Mouse (Mus musculus) ZHBTc4 (cell line): ENCODE data around the gene Cdca8.
A peak's percentile ranks its signal among the peaks of the same experiment; 100 is the strongest.
"Not testable (repeated sequence)": the region's sequence is repeated elsewhere in the genome, so short reads cannot be mapped to it uniquely, and the experiment has no call there.

ENCODE experiments used
- DNase-seq: peaks from one replicate; pipeline ENCODE4 v3.0.0-alpha.2; 2011; ENCODE audit warnings: low read depth, low spot score

Cdca8 gene

DNA sequence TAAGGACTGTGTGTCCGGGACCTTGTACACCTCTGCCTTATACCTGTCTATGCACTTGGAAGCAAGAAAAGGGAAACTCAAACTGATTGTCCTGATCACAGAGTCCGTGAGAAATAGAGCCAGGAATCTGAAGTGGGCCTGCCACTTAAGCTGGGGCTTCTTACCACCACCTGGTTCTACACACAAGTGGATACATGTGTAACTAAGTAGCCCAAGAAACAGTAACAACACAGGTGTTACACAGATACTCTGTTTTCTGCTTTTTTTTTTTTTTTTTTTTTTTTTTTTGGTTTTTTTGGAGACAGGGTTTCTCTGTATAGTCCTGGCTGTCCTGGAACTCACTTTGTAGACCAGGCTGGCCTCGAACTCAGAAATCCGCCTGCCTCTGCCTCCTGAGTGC is at the start of gene Cdca8:
Cdca8 (minus strand) TSS at position 101 of the 400 bp plus-strand sequence.
- not testable (repeated sequence) for DNase-seq

DNA sequence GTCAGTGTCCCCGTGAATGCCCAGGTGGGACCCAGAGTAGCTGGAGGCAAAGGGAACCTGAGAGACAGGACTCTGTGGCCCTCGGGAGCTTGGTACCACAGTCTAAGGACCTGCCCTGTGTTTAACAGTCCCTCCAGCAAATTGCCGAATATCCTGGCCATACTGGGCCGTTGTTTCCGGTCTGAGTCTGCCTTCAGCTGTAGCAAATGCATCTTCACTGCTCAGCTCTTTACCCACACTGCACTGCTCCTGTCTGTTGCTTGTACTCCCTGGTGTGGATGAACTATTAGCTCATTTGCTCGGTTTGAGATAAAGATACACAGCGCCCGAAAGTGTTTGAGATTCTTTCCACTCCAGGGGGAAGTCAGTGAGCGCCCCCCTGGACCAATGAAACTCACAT is 49.3 kb upstream of the Cdca8 start:
- no peak for DNase-seq

DNA sequence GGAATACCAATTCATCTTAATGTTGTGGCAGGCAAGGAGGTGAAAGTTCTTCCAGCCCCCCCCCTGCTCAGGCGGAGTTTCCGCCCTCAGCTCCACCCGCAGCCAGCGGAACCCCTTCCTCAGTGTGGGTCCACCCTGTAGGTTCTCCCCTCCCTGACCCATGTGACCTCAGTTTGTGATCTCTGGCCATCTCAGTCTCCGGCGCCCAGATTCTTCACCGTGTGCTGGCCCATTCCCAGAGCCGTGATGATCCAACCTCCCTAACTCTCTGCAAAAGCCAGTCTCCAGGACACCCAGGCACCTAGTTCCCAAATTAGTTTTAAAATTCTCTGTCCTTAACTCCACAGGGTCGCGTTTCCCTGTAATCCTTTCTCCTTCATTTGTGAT is 48.6 kb upstream of the Cdca8 start:
- DNase-seq: no peak

DNA sequence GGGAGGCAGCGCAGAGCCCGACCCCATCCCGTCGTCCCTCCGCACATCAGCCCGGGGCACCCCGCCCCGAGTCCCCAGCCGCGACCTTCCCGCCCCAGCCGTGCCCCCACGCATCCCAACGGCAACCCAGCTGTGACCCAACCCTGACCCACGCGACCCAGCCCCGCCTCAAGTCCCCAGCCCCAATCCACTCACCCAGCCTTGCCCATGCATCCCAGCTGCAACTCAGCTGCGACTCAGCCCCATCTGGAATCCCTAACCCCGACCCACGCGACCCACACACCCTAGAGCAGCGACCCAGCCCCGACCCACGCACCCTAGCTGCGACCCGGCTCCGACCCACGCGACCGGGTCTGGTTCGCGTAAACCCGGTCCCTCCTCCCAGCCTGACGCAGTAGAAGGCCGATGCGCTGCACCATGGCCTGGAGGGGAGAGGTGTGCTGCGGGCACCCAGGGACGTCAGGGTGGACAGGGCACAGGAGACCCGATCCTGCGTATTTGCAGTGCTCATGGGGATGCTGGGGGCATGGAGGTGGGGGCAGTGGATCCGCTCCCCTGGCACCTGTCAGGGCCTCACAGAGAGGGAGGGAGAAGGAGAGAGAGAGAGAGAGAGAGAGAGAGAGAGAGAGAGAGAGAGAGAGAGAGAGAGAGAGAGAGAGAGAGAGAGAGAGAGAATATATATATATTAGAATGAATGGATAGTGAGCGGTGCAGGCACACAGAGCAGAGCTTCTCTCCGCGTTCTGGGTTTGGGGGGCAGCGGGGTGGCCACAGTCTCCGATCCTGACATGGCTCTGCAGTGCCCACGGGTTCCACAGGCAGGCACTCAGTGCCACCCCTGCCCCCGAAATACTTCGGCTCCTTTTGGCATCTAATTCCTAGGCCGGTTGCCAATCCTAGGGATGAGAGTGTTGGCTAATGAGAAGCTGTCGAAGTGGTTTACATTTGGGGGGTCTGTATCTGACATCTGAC is 47.9 kb upstream of the Cdca8 start:
- peak; percentile 25 for DNase-seq

DNA sequence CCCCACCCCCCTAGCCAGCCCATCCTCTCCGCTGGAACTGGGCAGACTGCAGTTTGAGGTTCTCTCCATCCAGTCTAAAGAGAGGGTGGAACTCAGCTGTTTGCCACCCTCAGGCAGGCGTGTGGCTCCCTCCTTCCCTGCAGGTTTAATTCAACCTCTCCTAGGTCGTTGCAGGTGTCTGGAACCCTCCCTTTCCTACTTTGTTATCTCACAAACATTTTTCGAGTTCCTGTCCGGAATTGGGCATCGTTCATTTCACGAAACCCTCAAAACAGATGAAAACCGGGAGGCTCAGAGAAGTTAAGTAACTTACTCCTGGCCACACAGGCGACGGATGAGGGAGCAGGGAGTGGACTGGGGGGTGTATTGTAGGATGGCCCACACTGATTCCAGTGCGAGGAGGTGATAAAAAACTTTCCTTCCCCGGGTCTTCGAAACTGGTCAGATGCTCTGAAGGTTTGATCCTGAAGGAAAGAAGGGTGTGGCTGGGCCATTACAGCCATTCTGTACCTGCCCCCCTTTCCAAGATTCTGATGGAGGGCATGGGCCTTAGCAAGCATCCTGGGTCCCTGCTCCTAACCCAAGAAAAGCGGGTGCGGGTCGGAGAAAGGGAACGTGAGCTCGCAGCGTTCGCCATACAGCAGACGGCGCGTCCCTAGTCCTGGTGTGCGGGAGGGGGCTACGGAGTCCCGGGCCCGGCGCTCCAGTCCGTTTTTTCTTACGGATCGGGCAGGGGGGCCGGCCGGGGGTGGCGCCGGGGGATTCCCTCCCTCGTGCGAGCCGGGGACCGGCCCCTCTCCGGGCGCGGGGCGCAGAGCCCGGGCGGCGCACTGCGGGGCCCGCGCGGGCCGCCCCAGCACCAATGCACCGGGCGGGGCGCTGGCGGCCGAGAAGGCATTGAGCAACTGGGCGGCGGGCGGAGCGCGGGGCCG is 46.8 kb upstream of the Cdca8 start, which contains the start of gene Rspo1:
Rspo1 (plus strand) TSS at position 760 of the 932 bp plus-strand sequence.
- peak; percentile 50 for DNase-seq

DNA sequence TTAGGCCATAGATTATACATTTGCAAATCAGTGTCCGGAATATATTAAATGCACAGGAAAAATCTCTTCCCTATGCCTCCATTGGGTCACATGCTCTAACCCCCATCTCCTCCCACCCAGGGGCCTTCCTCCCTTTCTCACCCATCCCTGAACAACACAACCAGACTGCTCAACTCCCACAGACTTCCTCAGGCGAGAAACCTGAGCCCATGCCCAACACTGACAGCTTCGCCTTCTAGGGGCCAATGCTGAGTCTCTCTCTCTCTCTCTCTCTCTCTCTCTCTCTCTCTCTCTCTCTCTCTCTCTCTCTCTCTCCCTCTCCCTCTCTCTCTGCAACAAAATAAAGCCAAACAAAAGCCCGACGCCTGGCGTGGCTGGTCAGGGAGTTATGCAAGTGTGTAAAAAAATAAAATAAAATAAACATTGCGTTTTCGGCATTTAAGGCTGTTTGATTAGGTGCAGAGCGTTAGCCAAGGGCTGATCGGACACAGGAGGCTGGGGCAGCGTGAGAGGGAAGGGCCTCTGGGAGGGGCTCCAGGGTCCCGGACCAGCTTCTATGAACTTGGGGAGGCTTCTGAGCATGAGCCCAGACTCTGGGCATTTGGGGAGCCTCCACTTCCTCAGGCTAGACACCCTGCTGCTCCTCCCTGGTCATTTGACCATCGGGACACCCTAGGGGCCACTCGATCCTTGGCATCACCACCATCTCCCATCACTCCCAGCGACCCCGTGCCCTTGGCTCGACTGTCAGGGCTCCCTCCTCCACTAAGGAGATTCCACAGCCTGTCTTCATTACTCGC is 46.0 kb upstream of the Cdca8 start:
- DNase-seq: no peak

DNA sequence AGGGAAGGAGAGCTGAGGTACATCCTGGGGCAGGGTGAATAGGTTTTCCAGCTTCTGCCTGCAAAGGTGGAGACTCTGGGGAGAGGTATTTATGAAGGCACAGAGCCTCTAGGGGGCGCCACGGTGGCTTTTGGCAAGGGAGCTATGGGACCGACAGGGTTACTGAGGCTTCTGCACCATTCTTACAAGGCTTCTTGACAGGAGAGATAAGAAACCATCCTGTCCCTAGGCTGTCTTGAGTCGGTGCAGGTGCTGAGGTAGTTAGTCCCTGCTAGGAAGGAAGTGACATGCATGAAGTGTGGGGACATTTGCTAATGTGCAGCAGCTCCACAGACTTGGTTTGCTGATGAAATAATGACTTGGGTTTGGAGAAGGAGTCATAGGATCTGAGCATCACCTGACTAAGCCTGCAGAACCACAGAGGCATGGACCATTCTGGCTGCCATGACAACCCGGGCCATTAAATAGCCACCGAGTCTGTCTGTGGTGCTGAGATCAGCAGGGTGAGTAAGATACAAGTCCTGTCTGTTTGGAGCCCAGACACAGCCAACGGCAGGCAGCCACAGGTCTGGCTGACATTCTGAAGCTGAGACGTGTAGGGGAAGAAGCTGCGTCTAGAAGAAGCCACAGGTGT is 44.9 kb upstream of the Cdca8 start:
- peak; percentile 70 for DNase-seq

DNA sequence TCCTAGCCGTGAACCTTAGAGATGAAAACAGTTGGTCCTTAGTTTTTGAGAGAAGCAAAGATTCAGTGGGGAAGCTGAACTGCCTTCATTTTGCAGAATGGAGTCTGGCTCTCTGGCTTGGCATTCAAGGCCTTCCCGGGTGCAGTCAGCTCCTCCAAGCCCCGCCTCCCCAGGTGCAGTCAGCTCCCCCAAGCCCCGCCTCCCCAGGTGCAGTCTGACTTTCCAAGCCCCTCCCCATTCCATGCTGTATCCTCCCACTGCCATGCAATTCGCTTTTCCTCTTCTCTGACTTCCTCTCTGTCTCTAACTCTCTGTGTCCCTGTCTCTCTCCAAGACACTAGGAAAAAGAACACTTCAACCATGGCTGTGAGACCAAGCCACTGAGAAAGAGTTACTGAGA is 39.1 kb upstream of the Cdca8 start:
- no peak for DNase-seq

DNA sequence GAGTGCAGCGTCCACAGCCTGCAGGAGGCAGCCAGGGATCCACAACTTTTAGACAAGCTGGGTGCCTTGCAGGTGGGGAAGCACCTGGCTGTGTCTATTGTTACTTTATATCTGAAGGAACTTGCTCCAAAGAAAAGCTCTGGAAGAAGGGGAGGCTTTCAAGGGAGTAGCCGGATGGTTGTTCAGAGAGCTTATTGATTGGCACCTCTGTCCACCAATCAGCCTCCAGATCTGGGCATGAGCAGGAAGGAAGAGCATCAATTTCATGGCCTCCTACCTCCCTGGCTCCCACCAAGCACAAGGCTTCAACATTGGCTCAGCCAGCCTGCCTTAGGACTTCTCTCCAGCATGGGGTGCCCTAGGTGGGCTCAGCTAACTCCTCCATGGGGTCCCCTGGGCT is 34.2 kb upstream of the Cdca8 start:
- DNase-seq: peak; percentile 59

DNA sequence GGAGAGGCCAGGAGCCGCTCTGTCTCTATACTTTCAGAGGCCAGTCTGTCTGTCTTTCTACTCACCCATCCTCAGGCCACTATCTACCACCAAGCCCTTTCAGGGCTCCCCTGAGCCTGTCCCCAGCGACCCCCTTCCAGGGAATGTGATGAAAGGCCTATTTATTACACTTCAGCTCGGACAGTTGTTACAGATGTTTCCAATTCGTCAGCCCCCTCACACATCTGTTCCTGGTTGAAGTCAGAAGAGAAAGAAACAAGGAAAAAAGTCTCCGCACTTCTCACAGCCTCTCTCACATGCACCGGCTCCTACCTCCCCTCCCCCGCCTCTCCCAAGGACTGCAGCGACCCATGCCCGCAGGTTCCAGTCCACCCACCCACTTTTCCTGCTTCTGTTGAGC is 33.2 kb upstream of the Cdca8 start:
- DNase-seq: no peak

DNA sequence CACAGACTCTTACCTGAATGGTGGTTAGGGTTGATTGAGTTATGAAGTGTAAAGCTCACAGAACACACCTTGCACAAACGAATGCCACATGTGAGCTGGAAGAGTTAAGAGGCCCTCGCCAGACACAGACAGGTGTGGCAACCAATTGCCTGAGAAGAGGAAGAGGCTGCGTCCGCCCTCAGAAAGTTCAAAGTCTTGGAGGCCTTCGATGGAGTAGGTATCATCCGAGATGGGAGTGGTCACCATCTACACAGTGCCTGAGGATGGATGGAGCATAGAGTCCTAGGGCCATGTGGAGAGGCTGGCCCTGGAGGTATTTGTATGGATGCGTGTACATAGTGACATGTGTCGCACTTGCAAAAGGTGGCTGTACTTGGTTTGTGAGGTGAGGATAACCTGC is 32.0 kb upstream of the Cdca8 start:
- no peak for DNase-seq

DNA sequence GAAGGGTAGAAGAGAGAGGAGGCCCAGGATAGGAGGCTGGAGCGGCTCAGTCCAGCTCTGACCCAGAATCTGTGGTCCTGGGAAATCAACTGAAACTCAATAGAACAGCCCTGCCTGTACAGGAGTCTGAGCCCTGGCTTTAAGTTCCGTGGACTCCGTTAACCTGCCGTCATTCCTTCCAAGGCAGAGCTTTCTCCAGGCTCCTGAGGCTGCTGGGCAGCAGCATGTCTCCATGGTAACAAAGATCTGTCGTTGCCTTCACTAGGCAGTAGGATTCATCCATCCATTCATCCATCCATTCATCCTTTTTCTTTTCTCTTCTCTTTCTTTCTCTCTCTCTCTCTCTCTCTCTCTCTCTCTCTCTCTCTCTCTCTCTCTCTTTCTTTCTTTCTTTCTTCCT is 31.6 kb upstream of the Cdca8 start:
- no peak for DNase-seq

DNA sequence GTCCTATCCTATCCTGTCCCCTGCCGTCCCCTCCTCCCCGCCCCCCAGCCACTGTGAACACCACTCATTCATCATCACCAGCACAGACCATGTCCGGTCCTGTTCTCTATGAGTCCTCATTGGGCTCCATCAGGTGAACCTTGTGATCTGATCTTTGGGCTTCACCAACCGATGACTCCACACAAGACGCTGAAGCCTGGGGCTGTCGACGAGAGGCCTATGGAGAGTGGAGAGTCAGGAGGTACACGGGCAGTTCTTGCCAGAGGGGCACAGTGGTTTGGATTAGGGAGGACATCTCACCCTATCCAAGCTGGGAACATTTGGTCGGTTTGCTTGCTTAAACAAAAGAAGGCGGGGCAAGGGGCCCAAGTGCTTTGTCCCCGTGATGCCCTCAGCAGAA is 31.1 kb upstream of the Cdca8 start:
- DNase-seq: no peak

DNA sequence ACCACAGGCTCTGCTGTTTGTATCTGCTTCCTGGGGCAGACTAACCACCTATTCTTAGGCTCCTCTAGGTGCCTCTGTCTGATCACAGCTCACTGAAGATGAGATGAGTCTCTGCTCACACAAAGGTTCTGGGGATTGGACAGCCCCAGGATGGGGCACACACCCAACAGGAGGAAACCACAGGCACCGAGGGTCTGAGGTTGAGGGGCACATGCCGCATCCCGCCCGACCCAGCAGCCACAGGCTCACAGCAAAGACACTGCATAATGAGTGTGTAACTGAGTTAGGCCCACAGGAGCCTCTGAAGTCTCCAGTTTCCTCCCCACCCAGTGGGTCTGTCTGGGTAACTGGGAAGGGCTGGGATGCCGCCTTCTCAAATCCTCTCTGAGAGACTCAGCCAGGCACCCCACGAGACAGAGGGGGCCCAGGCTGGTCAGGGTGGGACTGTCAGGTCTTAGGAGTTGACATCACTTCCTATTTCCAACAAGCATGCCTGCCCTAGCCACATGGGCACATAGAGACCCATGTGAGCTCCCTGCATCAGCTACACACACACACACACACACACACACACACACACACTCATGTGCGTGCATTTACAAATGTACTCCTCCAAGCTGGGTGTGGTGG is 30.2 kb upstream of the Cdca8 start:
- no peak for DNase-seq

DNA sequence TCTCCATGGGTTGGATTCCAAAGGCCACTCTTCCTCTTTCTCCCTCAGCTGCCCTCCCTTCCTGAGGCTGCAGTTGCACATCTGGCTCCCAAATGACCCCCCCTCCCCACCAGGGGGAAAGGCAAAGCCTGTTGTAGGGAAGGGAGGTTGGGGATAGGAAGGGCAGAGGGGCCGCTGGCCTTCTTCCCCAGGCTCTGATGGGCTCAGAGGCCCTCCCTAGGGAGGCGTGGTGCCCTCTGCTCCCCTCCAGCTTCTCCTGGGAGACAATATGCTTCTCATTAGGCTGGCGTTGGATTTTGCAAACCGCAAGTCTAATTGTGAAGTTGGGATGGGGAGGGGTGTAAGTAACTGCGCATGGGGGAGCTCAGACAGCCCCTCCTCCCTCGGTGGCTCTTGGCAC is 29.6 kb upstream of the Cdca8 start:
- DNase-seq: no peak

DNA sequence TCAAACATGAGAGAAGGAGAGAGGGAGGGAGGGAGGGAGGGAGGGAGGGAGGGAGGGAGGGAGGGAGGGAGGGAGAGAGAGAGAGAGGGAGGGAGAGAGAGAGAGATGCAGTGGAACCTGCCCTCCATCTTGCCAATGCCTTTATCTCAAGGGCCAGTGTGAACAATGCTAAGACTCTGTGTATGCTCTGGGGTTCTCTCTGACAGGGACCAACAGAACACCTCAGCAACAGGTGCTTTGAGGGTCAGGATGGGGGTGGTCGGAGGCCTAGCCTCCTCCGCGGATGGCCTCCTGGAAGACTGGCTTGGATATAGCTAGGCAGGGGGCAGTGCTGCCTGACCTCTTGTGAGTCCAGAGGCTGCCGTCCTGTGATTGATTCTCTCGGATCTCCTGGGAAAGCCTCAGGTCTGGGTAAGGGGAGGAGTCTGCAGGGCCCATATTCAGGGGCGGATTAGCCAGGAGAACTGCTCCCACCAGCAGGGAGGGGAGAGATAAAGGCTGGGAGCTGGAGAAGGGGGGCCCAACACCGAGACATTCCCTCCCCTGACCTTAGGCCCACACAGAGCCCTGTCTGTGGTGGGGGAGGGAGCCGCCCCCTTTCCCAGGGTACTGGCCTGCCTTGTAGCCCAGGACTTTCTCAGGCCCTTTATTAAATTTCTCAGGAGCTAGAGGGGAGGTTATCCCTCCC is 25.9 kb upstream of the Cdca8 start:
- no peak for DNase-seq

DNA sequence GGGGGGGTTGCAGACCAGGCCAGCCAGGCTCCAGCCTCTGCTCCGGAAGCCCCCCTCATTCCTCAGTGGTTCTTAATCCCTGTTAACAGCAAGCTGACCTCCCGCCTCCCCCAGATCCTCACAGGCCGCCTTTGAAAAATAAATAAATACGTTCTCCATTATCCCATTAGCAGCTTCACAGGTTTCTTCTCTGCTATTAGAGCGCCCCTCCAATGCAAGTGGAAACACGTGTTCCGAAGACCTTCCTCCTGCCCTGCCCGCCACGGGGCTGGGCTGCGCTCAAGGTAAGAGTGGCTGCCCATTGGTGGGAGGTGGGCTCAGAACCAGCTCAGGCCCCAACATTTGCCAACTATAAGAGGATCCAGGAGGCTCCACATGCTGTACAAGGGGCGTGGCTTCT is 23.5 kb upstream of the Cdca8 start:
- no peak for DNase-seq

DNA sequence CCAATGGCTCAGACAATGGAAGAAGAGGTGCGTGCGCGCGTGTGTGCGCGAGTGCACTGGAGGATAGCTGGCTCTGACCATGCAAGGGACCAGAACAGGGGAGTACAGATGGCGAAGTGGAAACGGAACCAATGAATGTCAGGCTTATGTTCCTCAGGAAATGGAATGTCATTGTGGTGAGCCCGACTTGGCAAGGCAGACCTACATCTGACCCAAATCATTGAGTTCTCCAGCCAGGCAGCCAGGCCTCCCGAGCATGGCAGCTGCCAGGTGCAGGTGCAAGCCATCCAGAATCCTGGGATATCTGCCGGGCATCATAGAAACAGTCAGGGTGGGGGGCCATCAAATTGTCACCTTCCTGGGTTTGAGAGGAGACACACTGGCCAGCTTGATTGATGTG is 21.8 kb upstream of the Cdca8 start:
- no peak for DNase-seq

DNA sequence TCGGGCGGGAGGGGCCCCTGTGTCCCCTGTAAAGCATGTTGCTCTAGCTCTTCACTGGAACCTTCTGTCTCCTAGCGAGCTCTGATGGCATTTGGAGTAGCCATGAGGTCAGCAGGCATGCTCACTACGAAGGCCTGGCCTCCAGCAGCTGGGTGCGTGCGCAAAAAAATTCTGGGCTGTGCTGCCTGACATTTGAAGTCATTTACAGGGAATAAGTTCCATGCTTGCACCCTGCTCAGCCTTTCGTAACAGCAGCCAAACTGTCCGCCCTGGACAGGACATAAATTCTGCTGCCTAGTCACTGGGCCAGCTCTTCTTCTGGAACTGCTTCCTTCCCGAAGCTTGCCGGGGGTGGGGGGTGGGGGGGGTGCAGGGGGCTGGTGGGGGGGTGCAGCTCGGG is 20.0 kb upstream of the Cdca8 start:
- no peak for DNase-seq

DNA sequence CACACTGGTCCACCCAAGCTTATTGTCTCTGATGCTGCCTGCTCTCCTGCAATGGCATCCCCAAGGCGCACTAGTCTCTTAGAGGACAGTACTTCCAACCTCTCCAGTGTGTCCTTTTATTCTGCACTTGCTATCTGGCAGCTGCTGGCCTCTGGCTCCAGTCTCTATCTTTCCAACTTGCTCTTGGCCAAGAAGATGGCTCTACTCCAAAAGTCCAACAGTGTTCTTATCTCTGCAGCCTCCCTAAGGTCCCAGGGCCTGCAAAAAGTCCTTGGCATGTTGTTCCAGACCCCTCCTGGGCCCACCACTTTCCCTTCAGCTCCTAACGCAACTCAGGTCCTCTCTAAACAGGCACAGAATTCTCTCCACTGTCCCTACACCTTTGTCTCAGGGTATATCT is 18.2 kb upstream of the Cdca8 start:
- DNase-seq: no peak
